Mouse (Mus musculus) right cerebral cortex, postnatal 4 days (tissue): ENCODE data around the gene Id1.

ENCODE experiments used
- DNase-seq: peaks from one replicate; pipeline ENCODE4 v3.0.0-alpha.2; 2022

Id1 gene

DNA sequence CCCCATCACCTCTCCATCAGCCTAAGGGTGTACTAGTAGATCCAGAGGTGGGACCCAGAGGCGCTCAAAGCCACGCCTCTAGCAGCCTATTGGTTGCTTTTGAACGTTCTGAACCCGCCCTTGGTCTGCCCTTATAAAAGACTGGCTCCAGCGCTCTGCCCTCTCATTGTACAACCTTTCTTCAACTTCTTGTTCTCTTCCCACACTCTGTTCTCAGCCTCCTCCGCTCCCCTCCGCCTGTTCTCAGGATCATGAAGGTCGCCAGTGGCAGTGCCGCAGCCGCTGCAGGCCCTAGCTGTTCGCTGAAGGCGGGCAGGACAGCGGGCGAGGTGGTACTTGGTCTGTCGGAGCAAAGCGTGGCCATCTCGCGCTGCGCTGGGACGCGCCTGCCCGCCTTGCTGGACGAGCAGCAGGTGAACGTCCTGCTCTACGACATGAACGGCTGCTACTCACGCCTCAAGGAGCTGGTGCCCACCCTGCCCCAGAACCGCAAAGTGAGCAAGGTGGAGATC is at the start of gene Id1:
Gene Id1, plus strand, starts transcription at position 162 of the 512 bp plus-strand sequence.
- DNase-seq = peak; percentile 48

DNA sequence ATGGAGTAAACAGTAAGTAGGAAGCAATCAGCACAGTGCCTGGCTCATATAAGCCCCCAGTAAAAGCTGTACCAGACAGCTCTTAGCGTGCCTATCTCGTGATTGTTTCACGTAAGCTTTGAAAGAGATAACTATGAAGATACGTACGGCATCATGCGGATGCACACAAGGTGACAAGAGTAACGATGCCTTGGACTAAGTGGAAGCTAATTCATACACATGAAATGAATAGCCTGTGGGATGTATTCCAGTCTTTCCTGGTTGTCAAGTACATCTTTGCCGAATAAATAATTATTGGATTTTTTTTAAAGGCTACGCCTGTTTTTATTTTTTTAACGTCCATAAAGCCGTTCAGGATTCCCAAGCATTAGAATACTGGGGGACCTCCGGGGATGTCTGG is 49.7 kb upstream of the Id1 start:
- DNase-seq = no peak

DNA sequence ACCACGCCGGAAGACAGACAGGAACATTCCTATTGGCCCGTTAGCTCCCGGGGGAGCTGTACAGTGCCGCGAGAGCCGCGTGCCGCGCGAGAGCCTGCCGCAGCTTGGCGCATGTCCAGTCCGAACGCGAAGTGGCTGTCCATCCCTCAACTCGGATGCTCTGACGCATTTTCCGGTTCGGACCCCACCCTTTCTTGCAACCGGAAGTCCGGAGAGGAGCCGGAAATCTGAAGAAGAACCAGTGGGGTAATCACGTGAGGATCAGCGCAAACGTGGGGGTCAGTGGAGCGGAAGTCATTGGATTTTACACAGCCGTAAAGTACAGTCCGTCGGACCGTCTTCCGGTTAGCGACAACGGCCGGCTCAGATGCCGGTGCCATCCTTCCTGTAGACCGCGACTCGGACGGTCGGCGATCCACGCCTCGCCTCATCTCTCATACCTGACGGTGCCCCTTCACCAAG is 49.2 kb upstream of the Id1 start, which contains the start of gene Mcts2:
Gene Mcts2, plus strand, starts transcription at position 230 of the 462 bp plus-strand sequence.
- peak; percentile 95 for DNase-seq

DNA sequence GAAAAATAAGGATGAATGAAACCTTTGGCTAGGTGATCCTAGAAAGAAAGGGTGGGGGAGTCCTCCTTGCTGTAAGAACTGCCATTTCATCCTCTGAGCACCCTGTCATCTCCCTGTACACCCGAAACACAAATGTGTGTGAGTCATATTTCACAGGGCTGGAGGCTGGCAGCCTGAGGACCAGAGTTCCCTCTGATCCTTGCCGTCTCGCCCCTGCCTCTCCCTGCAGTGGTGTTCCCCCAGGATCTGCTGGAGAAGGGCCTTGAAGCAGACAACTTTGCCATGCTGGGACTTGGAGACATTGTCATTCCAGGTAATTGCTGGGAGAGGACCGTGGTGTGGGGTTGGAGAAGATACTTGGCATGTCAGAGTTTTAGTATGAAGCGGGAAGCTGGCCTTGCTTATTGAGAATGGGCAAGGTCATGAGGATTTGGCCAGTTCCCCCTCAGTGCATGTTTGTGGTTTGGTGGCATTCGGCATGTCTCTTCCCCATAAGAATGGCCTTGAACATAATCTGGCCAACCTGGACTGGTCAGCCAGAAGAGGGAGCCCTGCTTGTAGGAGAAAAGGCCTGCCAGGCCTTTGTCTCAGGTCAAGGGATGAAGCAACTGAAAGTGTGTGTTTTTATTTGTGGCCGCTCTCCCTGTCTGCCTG is 44.4 kb upstream of the Id1 start:
- DNase-seq = no peak

DNA sequence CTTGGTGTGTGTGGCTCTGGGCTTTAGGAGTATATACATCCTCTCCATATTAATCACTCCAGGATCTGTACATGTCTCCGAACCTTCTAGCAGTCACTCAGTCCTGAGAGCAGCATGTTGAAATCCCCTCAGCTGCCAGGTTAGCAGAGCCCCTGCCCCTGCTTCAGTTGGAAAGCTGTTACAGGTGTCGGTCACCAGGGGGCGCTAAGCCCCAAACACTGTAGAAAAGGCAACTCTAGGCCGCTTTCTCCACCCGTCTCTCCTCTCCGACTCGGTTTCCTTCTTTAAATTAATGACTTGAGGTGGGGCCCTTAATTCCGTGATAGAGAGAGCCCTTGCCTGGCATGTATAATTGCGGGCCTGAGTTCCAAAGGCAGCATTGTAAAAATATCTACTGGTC is 42.8 kb upstream of the Id1 start:
- DNase-seq = peak; percentile 76

DNA sequence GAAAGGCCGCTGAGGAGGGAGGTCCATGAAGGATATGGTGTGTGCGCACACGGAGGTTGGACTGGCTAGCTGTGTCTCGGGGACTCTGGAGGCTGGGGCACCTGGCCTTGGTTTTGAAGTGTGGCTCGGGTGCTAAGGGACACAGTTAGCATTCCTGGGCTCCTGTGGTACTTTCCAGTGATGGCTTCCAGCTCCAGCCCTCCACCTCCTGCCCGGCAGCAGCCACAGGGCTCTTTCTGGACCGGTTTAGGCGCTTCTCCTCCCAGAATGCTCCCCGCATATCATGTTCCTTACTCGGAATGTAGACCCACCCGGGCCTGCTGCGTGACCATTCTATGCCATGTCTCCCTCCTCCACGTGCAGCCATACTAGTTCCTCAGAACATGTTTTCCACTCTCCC is 42.3 kb upstream of the Id1 start:
- DNase-seq = no peak

DNA sequence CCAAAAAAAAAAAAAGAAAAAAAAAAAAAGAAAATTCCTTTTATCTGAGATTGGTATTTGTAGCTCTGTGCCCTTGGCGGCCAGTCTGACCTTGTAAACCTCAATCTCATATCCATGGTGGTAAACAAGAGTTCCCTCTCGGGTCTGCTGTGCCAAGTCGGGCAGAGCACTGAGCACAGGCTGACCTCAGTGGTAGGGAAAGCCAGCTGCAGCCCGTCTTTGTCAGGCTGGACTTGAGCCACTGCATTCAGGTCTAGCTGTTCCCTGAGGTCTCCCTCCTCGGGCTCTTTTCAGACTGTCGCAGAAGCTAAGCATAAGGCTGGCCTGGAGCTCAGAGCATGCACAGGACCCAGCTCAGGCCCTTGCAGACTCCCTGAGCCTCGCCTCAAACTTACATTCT is 41.3 kb upstream of the Id1 start:
- no peak for DNase-seq

DNA sequence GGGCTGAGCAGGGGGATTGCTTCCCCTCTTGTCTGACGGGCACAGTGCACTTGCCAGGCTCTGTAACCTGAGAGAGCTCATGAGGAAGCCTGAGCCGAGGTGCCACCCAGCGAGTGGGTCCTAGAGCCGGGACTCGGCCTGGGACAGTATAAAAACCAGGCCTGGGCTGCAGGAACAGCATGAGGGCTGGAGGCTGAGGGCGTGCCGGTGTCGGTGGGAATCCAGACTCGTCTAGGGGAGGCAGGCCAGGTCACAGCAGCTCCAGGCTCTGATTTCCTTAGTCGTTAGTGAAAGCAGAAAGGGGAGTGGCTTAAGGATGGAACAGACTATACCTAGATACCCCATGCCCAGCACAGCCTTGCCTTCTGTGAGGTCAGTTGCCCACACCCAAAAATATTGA is 40.0 kb upstream of the Id1 start:
- DNase-seq = no peak

DNA sequence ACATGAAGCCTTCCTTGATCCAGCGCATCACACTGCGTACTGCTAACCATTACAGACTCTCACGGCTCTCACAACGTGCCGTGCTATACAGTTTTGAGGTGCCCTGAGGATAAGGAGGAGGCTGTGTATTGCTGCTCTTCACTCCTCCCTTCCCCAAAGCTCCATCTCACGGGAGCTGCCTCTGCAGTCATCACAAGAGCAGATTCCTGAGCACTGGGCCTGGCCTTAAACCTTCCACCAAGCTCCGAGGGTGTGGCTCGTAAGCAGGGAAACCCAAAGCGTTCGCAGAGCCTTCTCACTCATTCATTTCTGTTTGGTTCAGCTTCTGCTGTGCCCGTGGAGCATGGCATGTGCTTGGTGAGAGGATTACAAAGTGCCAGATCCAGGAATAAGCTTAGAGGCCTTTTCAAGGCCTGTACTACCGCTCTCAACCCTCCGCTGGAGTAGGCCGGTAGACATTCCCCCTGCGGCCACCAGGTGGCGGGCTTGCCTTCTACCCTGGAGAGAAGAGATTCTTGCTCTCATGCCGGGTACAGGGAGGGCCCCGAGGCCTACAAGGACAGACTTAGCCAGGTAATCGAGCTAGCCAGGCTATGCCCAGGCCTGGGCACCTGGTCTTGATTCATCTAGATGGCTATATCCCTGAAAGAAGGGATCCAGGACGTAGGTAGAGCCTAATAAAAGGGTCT is 39.4 kb upstream of the Id1 start:
- DNase-seq = peak; percentile 94

DNA sequence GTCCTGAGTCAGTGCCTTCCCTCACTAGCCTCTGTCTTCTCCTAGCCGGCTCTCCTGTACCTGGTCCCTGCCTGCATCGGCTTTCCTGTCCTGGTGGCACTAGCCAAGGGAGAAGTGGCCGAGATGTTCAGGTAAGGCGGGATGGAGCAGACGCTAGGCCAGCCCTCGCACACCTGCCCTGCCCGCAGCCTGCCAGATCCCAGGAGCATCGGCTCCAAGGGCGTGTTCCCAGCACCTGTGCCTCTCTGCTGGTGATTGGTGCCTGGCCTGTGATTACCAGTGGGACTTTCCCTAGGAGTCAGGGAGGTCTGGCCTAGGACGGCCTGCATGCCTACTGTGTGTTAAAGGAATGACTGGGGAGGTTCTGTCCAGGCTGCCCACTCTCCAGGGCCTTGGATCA is 35.9 kb upstream of the Id1 start:
- DNase-seq = no peak

DNA sequence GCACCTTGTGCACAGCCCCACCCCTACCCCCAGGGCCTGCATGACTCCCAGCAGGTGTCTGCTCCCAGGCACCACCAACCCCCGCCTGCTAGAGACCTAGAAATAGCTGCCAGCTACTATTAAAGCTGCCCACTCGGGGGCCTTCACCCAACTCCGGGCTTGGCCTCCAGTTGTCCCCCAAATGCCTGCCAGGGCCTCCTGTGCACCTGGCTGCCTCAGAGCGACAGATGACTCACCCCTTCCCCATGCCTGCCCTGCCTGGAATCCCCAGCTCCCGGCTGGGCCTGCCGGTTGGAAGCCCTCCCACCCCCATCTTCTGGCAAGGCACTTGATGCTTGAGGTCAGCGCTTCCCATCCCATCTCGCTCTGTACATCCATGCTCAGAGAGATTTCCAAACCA is 35.3 kb upstream of the Id1 start:
- no peak for DNase-seq

DNA sequence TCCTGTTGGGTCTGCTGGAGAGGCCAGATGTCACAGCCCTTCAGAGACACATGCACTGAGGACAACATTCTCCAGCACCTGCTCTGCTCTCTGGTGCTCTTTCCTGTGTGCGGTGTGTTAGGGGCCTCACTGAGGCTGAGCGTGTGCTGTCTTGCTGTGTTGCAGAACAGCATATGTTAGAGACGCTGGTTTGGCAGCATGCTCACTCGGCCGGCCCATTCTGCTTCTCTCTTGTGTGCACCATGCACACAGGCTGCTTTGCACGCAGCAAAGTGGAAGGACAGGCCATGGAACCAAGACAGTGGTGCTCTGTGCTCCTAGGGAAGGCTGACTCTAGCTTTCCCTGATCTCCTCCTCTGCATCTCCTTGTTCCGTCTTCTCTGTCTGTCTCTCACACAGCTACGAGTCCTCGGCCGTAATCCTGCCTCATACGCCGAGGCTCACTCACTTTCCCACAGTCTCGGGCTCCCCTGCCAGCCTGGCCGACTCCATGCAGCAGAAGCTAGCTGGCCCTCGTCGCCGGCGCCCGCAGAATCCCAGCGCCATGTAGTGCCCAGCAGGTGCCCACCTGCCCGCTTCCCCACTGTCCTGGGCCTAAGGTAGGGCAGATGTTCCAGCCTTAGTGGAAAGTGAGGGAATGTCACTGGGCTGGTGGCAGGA is 32.3 kb upstream of the Id1 start:
- DNase-seq = no peak

DNA sequence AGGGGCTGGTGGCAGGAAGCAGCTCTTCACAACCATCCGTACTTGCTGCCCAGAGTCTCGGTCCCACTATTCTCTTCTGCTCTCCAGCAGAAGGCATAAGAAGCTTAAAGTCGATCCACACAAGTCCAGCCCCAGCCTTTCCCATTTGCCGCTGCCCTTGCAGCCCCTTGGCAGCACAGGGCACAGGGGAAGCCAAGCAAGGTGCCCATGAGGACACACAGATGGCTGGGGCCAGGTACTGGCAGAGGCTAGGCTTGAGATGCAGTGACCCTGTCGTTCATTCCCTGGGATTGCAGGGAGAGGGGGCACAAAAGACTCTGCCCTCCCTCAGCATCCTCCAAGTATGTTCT is 31.8 kb upstream of the Id1 start:
- no peak for DNase-seq

DNA sequence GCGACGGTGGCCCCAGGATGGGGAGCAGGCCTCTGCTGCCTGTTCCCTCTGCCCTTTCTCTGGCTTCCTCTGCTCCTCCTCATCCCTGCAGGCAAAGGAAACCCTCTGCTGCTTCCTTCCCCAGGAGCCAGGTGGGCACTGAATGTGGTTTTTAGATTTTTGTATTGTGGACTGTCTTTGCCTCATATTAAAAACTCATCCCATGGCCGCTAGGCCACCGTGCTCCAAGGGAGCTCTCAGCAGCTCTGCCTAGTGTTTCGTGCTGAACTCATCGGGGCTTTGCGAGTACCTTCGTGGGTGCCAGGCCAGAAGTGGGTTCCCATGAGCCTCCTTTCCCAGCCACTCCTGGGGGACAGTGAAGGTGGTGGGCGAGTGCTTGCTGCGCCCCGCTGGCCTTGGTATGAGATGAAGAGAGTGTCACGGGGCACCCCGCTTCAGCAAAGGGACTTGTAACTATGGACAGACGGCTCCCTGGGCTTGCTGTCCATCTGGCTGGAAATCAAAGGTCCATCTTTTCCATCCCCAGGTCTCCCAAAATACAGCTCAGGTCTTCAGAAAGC is 31.2 kb upstream of the Id1 start:
- DNase-seq = no peak

DNA sequence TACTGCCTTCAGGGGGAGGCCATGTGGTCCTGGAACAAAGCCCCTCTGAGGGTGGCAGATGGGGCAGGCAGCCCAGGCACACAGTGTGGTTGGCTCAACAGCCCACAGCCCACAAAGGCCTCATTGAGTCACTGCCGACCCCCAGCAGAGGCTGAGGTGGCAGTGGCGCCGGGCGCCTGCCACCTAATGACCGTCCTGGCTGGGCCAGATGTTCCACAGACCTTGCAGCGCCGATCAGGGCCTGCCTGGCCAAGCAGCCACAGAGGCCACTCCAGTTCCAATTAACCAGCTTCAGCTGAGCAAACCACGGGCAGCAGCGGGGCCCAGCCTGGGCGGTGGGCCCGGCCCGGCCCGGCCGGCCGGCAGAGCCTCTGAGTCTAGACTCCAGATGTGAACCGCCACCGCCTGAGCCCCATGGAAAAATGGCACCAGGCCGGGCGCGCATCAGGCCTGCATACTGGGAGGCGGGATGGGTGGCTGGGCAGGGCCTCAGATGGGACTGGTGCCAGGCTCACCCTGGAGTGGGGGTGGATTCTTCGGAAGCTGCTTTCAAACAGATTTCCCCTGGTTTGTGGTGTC is 30.0 kb upstream of the Id1 start:
- peak; percentile 64 for DNase-seq

DNA sequence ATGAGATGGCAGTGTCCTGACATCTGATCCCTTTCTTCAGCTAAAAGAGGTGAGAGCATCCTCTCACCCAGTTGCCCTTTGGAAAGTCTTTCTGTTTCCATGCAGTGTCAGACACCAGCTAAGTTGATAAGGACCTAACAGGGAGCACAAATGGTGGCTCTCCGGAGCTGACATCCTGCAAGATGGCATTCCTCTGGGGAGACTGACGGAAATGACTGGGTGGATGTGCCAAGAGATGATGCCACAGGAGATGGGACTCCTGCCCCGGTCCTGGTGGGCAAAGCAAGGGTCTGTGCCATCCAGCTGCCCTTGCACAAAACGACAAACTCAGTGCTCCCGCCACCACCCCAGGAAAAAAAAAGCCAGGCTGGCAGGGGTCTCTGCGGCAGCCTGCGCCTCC is 28.9 kb upstream of the Id1 start:
- DNase-seq = no peak

DNA sequence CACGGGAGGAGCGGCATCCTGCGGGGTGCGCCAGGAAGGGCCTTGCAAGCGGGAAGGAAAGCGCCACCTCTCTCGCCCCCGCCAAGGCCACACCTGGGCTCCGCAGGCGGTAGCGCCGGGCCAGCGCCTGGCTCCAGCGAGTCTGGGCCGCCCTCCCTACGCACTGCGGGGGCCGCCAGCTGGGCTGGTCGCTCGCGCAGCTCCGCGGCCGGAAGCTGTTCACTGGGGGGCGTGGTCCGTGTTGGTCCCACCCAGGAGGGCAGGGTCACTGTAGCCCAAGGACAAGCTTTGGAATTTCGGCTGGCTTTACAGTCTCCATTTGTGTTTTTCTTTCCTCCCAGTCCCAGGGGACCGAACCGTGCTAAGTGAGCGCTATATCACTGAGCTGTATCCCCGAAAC is 28.4 kb upstream of the Id1 start:
- DNase-seq = peak; percentile 73

DNA sequence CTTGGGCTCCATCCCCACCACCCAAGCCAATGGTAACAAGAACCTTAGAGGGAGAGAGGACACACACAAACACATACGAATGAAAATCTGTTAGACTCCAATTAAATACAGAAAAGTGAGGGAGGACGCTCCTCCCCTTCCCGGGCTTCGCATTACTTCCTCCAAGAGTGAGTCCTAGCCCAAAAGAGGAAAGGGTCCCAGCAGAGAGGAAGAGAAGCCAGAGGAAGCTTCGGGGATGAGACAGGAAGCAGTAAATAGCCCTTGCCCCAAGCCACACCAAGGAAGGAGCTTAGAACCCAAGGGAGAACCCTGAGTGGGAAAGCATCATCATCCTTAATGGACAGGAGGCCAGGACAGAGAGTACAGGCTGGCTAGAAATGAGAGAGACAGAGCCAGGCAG is 27.0 kb upstream of the Id1 start:
- no peak for DNase-seq

DNA sequence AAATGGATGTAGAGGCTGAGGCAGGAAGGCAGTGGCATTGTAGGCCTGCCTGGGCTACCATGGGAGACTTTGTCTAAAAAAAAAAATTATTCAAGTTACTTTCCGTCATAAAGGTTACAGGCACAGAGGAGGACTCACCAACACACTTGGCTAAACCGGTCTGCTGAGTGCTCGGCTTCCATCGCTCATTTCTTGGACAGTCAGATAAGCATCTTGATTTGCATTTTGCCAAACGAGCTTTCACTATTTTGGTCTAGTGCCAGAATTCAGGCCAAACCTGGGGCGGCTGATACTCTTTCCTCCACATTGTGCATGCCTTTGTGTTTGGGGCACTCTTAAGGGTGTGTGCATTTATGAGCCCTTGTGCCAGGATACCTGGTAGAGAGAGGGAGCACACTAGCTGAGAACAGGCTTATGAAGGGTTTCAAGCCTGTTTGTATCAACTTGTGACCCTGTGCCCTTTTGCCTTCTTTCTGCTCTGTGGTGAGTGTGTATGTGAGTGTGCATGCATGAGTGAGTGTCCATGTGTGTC is 19.7 kb upstream of the Id1 start:
- DNase-seq = no peak

DNA sequence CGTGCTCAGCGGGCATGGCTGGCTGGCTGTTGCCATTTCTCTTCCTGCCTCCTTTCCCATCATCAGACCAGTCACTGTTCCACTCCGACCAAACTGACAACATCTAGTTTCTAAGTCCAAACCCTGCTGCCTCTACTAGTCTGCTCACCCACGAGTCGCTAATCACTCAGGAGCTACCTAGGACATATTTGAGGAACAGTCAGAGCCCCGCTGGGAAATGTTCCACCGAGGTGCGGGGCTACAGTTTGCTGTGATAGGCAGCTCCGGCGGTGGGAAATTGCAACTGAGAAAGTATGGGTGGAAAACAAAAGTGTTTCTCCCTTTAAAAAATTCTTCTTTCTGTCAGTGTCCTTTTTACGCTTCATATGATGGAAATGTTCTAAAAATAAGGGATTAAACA is 18.4 kb upstream of the Id1 start:
- DNase-seq = no peak

DNA sequence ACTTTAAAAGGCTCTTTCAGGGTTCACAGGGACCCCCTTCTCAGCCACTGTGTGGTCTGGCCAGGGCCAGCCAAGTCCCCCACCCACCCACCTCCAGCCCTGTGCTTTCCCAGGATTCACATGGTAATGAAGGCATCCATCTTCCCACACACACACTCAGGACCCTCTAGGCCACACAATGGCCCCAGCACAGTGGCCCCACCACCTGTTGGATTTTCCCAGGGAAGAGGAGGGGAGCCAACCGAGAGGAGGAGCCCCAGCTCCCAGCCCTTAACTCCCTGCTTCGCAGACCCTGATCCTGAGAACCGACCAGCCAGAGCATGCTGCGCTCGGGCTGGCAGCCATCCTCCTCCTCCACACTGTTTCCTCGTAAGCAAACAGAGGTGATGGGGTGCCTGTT is 18.0 kb upstream of the Id1 start:
- no peak for DNase-seq

DNA sequence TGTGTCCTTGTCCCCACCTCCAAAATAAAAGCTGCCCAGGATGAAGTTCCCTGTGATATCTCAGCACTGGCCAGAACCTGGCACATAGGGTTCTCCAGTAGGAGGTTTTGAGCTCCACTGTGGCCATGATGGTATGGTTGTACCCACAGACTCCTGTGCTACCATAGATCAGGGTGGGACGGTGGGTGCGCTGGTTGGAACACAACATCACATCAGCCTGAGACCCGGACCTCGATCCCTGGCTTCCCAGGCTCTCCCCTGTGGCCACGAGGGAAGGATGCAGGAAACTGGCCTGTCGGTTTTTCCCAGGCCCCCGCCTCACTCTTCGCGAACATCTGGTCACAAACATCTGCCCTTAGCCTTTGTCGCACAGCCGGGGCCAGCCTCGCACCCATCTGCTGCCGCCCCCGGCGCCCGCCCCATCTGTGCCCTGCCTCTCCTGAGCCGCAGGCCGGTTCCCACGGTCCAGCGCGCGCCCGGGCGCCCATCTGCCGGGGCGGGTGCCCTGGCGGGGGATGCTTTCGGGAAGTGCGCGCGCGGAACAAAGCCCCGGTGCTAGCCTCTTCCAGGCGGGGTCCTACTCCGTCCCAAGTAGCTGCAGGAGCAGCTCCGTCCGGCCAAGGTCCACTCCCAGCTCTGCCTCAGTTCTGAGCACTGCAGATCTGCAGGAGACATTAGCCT is 12.3 kb upstream of the Id1 start:
- no peak for DNase-seq

DNA sequence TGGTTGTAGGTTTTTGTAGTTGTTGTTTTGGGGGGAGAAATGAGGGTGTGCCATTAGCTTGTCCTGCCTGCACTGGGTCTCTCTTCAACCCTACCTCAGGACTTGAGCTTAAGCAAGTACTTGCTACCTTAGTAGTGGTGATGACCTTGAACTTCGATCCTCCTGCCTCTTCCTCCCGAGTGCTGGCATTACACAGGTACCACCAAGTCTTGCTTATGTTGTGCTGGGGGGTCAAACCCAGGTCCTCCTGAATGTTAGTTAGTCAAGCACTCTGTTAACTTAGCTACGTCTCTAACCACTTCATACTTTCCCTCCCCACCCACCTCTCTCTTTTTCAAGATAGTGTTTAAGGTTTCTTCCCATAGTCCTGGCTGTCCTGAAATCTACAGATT is 11.7 kb upstream of the Id1 start:
- DNase-seq = no peak
